Mouse (Mus musculus): ENCODE measurements around the gene Mapk10. TPM values are rescaled to one million over a fixed set of nuclear protein-coding genes. Genes with fewer than 3 reads are reported as not detected.
"Not testable (repeated sequence)": the region's sequence is repeated elsewhere in the genome, so short reads cannot be mapped to it uniquely, and the experiment has no call there.

The Mapk10 gene
- polyA plus RNA-seq, 1 experiment = 0.42 TPM

DNA sequence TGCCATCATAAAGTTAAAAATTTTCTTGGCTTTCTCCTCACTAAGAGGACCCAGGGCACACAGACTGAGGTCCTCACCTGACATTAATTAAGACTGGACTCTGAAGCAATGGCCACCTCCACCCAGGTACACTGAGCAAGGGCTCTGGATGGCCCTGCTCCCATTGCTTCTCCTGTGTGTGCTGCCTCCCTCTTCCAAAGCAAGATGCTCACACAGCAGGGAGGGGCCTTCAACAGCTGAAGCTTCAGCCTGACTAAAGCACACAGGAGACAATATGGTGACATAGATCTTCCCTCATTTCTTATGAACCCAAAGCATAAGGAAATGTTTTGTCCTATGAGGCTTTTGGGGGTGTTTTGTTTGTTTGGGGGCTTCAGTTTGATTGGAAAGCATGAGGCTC lies 215.2 kb downstream of the Mapk10 start:
- DNase-seq (ENCODE audit: low read depth, low spot score) = no peak

DNA sequence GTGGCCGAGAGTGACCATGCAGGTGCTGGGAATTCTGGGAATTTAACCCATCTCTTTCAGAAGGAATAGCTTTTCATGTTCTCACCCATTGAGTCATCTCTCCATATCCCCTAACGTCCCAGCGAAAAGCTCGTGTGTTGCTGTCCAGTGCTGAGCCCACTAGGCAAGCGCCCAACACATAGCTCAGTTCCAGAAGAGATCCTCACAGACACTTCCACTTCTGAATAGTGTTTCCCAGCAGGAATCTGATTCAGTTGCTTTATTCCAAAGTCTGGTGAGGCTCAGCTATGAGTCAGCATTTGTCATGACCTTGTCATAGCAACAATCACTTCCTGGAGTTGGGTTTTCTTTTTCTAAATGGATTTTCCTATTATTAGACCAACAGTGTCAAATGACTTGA lies 217.2 kb downstream of the Mapk10 start:
- WGBS = 65% methylated on average over 5 of the region's 5 CpGs

DNA sequence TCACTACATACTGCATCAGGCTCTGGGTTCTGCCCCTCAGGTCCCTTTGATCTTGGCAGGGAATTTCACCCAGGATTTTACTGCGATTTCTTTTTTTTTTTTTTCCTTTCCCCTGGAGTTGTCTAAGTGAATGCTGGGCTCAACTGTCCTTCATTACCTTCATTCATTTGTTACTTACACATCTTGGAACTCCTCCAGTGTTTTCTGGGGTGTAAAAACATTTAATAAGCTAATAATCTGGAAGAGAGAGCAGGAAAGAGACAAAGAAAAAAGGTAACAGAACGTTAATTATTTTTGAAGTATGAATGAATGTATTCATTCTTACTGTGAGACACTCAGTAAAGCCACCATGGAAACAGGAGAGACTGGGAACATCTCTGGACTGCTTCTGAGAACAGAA lies 219.4 kb downstream of the Mapk10 start:
- no peak for DNase-seq (ENCODE audit: low read depth, low spot score)
- WGBS = 69% methylated on average over 2 of the region's 2 CpGs

More for the DNA sequence above, 217.2 kb downstream of the Mapk10 start:
- DNase-seq (ENCODE audit: low read depth, low spot score) = no peak

DNA sequence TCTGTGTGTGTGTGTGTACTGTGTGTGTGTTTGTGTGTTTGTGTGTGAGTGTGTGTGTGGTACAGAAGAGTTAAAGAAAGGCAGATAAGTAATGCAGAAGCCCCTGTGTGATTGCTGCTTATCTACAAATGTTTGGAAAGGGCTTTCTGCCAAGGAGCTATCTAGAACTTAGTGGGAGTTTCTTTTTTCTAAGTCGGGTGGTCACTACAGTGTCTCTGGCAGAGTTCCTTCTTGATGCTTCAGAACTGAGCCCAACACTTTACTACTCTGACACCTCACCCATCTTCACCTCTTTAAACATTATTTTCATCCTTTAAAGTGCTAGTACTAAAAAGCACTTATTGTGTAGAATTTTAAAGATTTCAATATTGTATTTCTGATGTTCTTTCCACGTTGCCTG lies 232.8 kb downstream of the Mapk10 start:
- DNase-seq (ENCODE audit: low read depth, low spot score) = no peak
- 40% methylated on average over 2 of the region's 2 CpGs for WGBS

DNA sequence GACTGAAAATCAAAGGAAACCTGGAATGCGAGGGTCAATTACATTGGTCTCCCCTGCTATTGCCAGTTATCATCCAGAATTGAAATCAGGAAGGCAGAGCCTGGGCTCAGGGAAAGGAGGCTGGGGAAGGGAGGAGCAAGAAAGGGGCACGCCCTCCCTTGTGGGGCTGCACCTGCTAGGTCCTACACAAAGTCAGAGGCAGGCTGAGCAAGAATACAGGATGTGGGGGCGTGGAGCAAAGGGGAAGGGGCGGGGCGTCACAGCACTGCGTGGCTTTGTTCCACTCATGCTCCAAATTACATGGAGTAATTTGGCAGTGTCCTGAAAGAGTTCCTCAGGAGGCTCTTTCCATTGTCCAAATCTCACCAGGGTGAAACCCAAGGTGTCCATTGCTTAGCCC lies 234.0 kb downstream of the Mapk10 start:
- DNase-seq (ENCODE audit: low read depth, low spot score) = no peak
- 46% methylated on average over 6 of the region's 6 CpGs for WGBS

DNA sequence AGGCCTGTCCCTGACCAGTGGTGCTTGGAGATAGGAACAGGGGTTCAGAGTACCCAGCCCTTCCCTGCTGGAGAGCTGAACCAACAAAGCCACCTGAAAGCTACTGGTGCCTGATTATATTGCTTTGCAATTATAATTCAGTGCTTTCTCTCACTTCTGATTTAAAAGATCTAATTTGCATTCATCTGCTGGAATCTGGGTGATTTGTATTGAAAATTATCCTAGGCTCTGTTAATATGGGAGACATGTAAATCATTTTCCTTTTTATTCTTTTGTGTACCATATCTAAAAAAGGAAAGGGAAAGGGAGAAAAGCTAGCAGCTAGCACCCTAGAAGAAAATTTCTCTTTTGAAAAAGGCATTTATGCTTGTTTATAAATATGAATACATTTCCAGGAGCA lies 234.6 kb downstream of the Mapk10 start:
- DNase-seq (ENCODE audit: low read depth, low spot score) = no peak

DNA sequence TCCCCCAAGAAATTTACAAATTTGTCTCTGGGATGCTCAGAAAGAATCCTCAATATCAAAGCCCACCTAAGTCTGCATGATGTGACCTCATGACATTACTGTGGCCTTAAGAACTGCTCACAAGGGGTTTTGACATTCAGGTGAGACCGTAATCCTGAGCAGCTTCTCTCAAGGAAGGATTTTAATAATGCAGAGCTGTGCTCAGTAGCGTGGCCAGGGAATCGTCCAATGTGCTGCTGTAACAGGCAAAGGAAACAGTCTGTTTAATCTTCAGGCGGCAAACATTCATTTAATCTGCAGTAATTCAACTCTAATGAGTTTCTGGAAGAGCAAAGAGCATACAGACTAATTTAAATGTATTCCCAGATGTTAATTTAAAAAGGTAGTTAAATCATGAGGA lies 236.7 kb downstream of the Mapk10 start:
- WGBS = 76% methylated on average over 4 of the region's 4 CpGs
- DNase-seq (ENCODE audit: low read depth, low spot score) = no peak

DNA sequence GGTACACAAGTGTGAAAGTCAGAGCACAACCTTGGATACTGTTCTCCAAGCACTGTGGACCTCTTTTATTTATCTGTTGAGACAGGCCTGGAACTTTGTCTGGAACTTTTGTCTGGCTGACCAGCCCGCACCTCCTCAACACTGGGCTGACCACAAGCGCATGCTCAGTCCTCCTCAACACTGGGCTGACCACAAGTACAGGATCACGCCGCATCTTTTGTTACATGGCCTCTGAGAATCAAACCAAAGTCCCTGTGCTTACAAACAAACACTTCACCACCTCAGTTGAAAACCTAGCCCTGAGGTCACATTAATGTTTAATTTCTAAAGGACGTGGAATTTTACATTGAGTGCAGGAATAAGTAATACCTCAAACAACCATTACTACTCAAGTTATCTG lies 246.7 kb downstream of the Mapk10 start:
- WGBS = 89% methylated on average over 5 of the region's 5 CpGs

DNA sequence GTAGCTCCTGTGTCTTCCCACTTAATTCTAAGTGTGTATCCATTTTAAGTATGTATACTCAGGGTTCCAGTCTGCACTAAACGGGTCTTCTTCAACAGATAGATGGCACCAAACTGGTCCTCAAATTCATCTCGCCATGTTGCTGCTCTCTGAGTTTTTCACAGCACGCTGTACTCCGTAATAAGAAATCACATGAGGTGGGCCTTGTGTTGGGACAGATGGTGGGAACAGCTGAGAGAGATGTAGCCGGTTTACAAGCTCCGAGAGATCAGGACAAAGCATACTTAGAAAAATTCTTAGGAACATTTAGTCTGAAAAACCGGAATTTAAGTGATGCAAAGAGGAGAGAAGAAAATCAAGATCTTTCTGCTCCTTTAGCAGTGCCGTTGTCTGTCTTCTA lies 257.7 kb downstream of the Mapk10 start:
- WGBS = 88% methylated on average over 8 of the region's 8 CpGs
- DNase-seq (ENCODE audit: low read depth, low spot score) = no peak

More for the DNA sequence above, 246.7 kb downstream of the Mapk10 start:
- no peak for DNase-seq (ENCODE audit: low read depth, low spot score)

DNA sequence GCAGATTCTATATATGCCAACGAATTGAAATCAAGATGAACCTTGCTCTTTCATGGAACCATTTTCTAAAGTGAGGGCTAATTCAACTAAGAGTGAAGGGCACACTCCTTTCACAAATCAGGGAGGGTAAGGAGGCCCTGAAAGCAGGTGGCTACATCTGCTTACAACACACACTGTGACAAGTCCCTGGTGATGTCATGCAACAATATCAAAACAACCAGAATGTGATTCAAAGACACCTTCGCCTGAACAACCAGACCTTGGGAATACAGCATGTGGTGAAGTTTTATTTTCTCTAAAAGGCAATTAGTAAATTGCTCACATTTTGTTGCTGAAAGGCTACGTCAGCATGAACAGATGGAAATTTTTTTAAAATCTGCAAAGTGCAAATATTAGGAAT lies 258.2 kb downstream of the Mapk10 start:
- 76% methylated on average over 3 of the region's 3 CpGs for WGBS
- DNase-seq (ENCODE audit: low read depth, low spot score) = no peak

DNA sequence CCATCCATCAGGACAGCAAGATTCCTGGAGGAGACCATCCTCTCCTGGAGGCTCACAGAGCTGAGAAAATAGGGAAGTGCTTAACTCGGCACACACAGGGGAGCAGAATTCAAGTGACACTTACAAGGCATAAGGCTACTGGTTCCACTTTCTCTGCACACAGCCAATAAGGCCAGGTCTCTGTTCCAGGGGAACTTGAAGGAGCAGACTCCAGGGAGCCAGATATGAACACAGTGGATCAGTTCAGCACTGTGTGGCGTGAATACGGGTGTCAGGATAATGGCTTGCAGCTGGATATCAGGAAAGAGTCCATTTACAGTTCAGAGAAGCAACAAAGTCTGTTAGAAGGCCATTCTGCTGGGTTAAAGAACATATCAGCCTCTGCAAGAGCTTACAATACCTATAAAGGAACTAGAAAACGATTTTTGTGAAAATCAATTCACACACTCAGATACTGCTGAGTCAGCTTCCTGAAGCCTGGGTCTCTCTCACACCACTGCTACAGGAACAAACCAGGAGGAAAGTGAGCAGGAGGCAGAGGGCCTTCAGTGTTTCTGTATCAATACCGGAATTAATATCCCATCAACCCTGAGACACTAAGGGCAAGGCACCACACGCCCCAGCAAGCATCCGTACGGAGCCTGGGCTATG lies 263.9 kb downstream of the Mapk10 start:
- no peak for DNase-seq (ENCODE audit: low read depth, low spot score)
- 77% methylated on average over 8 of the region's 8 CpGs for WGBS

DNA sequence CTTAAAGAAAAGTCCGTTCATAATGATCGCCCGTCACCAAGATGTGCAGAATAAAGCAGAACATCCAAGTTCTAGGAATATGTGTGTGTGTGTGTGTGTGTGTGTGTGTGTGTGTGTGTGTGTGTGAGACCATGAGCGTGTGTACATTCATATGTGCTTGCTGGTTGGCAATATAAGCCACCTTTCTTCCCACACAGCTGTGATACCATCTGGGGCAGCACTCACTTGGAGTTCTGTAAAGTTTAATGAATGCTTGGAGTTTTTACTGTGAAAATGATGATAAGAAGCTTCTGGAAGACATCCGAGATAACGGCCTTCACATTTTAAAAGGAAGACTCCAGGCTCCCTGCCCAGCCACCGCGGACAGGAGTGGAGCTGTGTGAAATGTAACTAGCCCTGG lies 264.5 kb downstream of the Mapk10 start:
- DNase-seq (ENCODE audit: low read depth, low spot score) = no peak
- WGBS = 78% methylated on average over 8 of the region's 8 CpGs

DNA sequence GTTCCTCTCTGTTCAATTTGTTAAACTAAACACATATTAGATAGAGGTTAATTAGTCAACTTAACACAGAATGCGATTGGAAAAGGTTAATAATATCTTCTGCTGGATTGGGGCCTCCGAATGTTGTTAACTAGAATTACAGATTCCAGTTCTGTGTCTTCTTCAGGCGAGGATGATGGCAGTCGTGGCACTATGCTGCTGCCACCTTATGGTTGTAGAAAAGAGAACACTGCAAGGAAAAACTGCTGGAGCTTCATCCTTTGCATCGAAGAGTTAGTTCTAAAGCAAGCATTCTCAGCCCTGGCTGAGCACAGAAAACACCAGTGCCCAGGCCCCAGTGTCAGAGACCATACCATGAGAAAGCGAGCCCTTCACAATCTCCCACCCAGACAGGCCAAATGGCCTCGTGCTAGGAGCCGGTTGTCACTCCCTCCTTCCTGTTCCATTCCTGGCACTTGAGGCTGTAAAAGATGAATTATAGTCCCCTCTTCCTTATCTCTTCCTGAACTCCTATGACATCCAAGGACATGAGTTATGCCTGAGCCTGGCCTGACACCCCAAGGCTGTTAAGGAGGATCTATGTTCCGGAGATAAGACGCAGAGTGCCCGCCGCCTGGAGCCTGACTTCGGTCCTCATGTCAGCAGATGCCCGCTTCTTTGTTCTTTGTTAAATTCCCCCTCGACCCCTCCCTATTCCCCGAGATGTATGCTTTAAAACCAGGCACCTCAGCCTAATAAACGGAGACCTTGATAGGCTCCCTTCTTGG lies 267.1 kb downstream of the Mapk10 start:
- 71% methylated on average over 17 of the region's 17 CpGs for WGBS
- DNase-seq (ENCODE audit: low read depth, low spot score) = not testable (repeated sequence)

DNA sequence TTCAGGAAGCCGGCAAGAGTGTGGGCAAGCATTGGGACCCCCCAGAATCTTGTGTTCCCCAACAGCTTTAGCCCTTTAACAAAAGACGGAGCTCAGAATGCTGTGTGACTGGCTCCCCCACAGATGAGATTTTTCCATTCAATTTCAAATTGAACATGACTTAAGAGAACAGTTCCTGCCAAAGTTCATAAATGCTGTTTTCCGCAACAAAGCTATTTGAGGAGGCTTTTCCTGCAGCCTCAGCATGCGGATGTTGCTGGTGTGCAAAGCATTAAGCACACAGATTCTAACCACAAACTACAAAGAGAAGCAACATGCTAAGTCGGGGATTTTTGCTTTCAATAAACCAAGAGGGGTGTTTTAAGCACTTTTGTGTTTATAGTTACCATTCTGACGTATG lies 281.0 kb downstream of the Mapk10 start:
- WGBS = 63% methylated on average over 6 of the region's 6 CpGs
- DNase-seq (ENCODE audit: low read depth, low spot score) = no peak

DNA sequence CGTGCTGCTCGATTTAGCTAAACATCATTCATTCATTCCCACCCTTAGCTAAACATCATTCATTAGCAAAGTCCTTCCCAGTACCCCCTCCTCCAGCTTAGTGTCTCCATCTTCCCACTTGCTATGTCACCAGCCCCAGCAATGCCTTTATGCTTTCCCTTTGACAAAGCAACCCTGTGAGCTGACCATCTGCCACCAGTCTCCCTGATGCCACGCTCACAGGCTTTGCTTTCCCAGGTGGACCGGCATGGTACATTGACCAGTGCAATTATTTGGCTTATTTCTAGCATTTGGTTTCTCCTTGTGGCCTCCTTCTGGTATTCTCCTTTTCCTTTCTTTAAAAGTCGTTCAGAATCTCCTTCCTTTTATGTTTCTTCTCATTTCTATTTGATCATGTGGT lies 284.3 kb downstream of the Mapk10 start:
- WGBS = 80% methylated on average over 5 of the region's 5 CpGs
- DNase-seq (ENCODE audit: low read depth, low spot score) = no peak

DNA sequence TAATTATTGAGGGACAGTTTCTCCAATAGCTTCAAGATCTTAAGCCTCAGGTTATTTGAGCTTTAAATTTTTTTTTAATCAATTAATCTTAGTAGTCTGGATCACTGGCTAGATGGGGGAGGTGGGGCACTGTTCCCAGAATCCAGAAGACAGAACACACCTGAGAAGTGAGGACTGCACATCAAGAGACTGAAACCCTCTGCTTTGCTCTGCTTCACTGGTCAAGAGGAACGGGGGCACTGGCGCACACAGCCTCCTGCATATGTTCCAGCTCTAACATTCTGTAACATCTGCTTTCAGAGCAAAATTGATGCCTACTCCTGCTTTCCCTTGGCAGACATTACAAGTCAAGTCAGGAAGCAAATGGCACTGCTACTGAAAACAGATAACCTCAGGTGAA lies 290.9 kb downstream of the Mapk10 start:
- WGBS = 75% methylated on average over 2 of the region's 2 CpGs
- no peak for DNase-seq (ENCODE audit: low read depth, low spot score)

DNA sequence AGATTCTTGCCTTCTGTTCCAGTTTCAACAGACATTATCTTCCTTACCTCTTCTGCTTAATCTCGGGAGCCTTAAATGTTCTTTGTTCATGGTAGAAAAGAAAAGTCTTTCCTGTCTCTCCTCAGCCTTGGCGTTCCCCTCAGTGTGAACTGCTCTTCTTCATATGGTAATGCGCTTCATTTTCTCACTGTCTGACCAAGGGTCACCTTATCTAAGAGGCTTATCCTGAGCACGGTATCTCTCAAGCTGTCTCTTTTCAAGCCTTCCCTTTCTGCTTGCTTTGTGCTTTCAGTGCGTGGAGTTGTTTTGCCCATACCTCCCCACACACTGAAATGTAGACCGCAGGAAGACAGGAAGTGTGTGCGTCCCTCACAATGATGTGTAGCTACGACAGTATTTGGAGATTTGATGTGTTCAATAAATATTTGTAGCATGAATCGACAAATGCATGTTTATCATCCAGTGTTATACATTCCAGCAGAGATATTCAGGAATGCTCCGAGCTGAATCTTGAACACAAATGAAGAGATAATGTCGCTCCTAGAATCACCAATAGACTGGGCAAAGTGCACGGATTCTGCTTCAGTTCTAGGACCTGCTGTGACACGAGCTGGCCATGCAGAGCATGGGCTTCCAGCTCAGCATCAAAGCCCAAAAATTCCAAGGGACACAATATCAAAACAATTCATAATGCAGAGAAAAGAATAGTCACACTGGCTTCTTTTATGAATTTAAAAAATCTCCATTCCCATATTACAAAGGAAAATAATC lies 305.5 kb downstream of the Mapk10 start:
- WGBS = 64% methylated on average over 13 of the region's 13 CpGs
- DNase-seq (ENCODE audit: low read depth, low spot score) = no peak

DNA sequence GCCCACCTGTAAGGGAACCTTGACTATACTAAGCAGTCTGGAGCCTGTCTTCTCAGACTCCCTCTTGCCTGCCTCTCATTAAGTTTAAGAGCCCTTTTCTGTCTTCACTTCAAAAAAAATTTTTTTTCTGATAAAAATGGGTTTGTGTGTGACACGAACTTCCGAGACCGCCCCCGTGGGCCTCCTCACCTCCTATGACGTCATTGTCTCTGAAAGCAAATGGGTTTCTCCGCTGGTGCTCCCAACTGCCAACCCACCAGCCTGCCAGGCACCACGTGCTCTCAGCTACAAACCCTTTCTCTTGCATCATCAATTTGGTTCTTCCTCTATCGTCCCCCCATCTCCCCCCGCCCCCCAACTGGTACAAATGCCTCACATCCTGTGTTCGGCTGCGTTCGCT lies 307.1 kb downstream of the Mapk10 start:
- no peak for DNase-seq (ENCODE audit: low read depth, low spot score)
- WGBS = 82% methylated on average over 12 of the region's 12 CpGs

DNA sequence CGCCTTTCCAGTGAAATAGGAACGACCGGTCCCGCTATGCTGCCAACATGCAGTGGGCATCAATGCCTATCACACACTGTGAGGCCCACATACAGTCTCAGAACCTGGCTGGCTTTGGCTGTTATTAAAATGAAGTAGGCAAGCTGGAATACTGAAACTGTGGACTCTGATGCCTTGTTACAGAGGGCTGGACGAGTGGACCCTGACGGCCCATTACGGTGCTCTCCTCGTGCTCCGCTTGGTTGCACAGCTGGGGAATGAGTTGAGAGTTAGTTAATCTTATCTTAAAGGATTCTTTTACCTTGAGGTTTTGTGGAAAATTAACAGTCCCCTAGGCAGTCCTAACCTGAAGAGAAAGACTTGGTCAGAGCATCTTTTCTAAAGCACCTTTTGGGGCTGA lies 307.6 kb downstream of the Mapk10 start:
- WGBS = 86% methylated on average over 9 of the region's 9 CpGs

DNA sequence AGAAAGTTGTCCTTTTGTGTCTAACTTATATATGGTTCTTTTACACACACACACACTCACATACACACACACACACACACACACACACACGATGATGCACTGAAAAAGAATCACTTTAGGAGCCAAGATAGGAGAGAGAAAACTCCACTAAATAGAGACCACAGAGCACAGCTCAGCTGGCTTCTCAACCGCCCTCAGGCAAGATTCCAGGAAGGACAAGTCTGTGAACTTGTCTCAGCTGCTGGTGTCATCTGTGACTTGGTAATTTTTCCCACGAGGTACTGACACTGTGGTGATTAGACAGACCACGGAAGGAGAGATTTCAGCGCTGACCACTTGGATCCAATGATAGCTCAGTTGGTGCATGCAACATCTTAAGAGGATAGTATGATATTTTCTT lies 310.0 kb downstream of the Mapk10 start:
- 77% methylated on average over 5 of the region's 5 CpGs for WGBS
- DNase-seq (ENCODE audit: low read depth, low spot score) = no peak

More for the DNA sequence above, 307.6 kb downstream of the Mapk10 start:
- DNase-seq (ENCODE audit: low read depth, low spot score) = no peak

DNA sequence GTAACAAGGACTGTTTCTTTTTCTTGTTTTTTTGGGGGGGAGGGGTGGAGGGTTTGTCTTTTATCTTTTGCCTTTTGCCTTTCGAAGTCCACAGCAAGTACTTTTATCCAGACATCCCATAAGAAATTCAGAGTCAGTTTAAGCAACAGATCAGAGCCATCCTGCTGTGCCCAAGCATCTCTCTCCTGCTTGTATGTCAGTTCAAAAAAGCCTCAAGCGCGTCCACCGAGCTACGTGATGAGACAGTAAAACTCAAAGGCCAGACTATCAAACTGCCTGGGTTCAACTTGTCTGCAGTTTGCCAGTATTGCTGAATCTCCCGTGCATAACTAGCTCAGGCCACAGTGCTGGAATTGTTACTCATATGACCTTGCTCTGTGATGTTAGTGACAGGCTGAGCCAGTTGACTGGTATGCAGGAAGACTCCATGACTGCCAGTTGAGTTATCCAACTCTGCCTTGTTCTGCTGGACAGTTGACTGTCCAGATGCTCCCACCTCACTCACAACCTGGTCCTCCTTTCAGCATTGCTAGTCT lies 311.4 kb downstream of the Mapk10 start:
- WGBS = 86% methylated on average over 6 of the region's 6 CpGs
- DNase-seq (ENCODE audit: low read depth, low spot score) = no peak
